Mouse (Mus musculus): ENCODE data around the gene H6pd. TPM values are rescaled to one million over a fixed set of nuclear protein-coding genes. Genes with fewer than 3 reads are reported as not detected.

The H6pd gene
- total and polyA plus RNA-seq, 3 experiments: 17.7 to 38.5 (median 25.1) TPM

- TF ChIP-seq MAZ (IDR thresholded peaks at IDR 0.05; ENCODE audit: low read depth, low read length) (no peak; the same call in 1 of the 2 replicates), PAX5 (IDR thresholded peaks at IDR 0.05; ENCODE audit: low read length) (no peak), CTCF (conservative IDR thresholded peaks at IDR 0.05 in 1 of 2, IDR thresholded peaks at IDR 0.05 in 1 of 2; ENCODE audit: low read depth in 2 of 2, low read length in 2 of 2) (no peak), MEF2A (IDR thresholded peaks at IDR 0.05; ENCODE audit: borderline replicate concordance, low read depth, low read length) (no peak; the same call in 1 of the 2 replicates), CHD2 (IDR thresholded peaks at IDR 0.05; ENCODE audit: low read length) (peak; percentile 55; the same call in 1 of the 2 replicates), JUND (conservative IDR thresholded peaks at IDR 0.05; ENCODE audit: low read depth, low read length) (peak; percentile 51; the same call in 1 of the 2 replicates), TCF12 (IDR thresholded peaks at IDR 0.05; ENCODE audit: low read depth, low read length) (peak; percentile 87), E2F4 (IDR thresholded peaks at IDR 0.05; ENCODE audit: insufficient replicate concordance, low read depth, low read length) (no peak), UBTF (IDR thresholded peaks at IDR 0.05; ENCODE audit: low read depth, low read length) (no peak), SIN3A (IDR thresholded peaks at IDR 0.05; ENCODE audit: low read length) (peak; percentile 60), MAX (IDR thresholded peaks at IDR 0.05; ENCODE audit: low read length) (peak; percentile 52)
These were observed 19.8 kb downstream of the H6pd start (continued) for GRCm38 (mm10) chr4:149988931-149989556.

- Histone ChIP-seq H3K36me3 (replicated peaks in 1 of 2; ENCODE audit: control insufficient read depth in 1 of 2, insufficient read depth in 1 of 2, low read length in 1 of 2) (peaks cover 38 to 69% of the 10 kb centered on the region in 2 experiments), H3K4me1 (ENCODE audit: control insufficient read depth in 1 of 2, insufficient read depth in 2 of 2) (peaks cover 20 to 64% of the 10 kb centered on the region in 2 experiments), H3K79me2 (replicated peaks; ENCODE audit: control insufficient read depth, extremely low read depth, insufficient read depth, poor library complexity, severe bottlenecking) (no peaks in the 10 kb centered on the region; the same call in 1 of the 2 replicates), H3K9ac (ENCODE audit: insufficient read depth, low read depth) (0 out of 2 replicates have a peak overlapping the region, but pooled peaks have one; percentile 39), H3K27ac (ENCODE audit: insufficient read depth, low read depth) (no peak overlapping the region), H3K27me3 (replicated peaks) (no peaks in the 10 kb centered on the region), H3K4me2 (ENCODE audit: insufficient read depth, low read depth, poor library complexity, severe bottlenecking) (peak overlapping the region; percentile 74), H3K4me3 (replicated peaks in 1 of 3; ENCODE audit: low read depth in 2 of 3, low read length in 2 of 3, poor library complexity in 1 of 3) (no peak overlapping the region), H3K9me3 (replicated peaks; ENCODE audit: low read length) (no peaks in the 10 kb centered on the region)
- no peak for DNase-seq (ENCODE audit: extremely low read depth)
- TF ChIP-seq ELF1 (IDR thresholded peaks at IDR 0.05; ENCODE audit: low read depth, low read length) (peak; percentile 26; the same call in 1 of the 2 replicates), MEF2A (IDR thresholded peaks at IDR 0.05; ENCODE audit: borderline replicate concordance, low read depth, low read length) (peak; percentile 45; the same call in 1 of the 2 replicates), TCF12 (IDR thresholded peaks at IDR 0.05; ENCODE audit: low read depth, low read length) (no peak), ZNF384 (IDR thresholded peaks at IDR 0.05; ENCODE audit: low read depth, low read length) (no peak), CHD2 (IDR thresholded peaks at IDR 0.05; ENCODE audit: low read length) (0 out of 2 replicates have a peak, but pooled peaks have one; percentile 21), MAFK (IDR thresholded peaks at IDR 0.05; ENCODE audit: insufficient replicate concordance, low read length) (peak; percentile 12; the same call in 1 of the 2 replicates)
- in situ Hi-C loops (cut with MboI; ENCODE audit: low pct_ligation_motif_present, low pct_unique_long_range_greater_than_20kb, low sequenced_read_pairs): no loop called here
- dilution Hi-C loops (cut with MboI; ENCODE audit: extremely low pct_ligation_motif_present, extremely low pct_unique_long_range_greater_than_20kb, low sequenced_read_pairs): no loop called here
These were observed 20.5 kb downstream of the H6pd start for GRCm38 (mm10) chr4:149988301-149988700.

- H3K27ac ChIP-seq (ENCODE audit: insufficient read depth, low read depth): no peak overlapping the region
- in situ Hi-C loops (cut with MboI; ENCODE audit: low pct_ligation_motif_present, low pct_unique_long_range_greater_than_20kb, low sequenced_read_pairs): no loop called here
- no peak overlapping the region for H3K4me2 ChIP-seq (ENCODE audit: insufficient read depth, low read depth, poor library complexity, severe bottlenecking)
- H3K36me3 ChIP-seq (replicated peaks in 1 of 2; ENCODE audit: control insufficient read depth in 1 of 2, insufficient read depth in 1 of 2, low read length in 1 of 2): peaks cover 48 to 69% of the 10 kb centered on the region in 2 experiments
- peaks cover 20 to 49% of the 10 kb centered on the region in 2 experiments for H3K4me1 ChIP-seq (ENCODE audit: control insufficient read depth in 1 of 2, insufficient read depth in 2 of 2)
- no peak for TF ChIP-seq CHD1 (IDR thresholded peaks at IDR 0.05; ENCODE audit: low read depth, low read length)
- TF ChIP-seq JUN (IDR thresholded peaks at IDR 0.05; ENCODE audit: insufficient read depth, low read depth, low read length): no peak
- no peaks in the 10 kb centered on the region for H3K27me3 ChIP-seq (replicated peaks)
- no peak overlapping the region for H3K4me3 ChIP-seq (replicated peaks in 1 of 3; ENCODE audit: low read depth in 2 of 3, low read length in 2 of 3, poor library complexity in 1 of 3)
- H3K9ac ChIP-seq (ENCODE audit: insufficient read depth, low read depth): no peak overlapping the region
- no peaks in the 10 kb centered on the region for H3K9me3 ChIP-seq (replicated peaks; ENCODE audit: low read length)
- dilution Hi-C loops (cut with MboI; ENCODE audit: extremely low pct_ligation_motif_present, extremely low pct_unique_long_range_greater_than_20kb, low sequenced_read_pairs): no loop called here
- H3K79me2 ChIP-seq (replicated peaks; ENCODE audit: control insufficient read depth, extremely low read depth, insufficient read depth, poor library complexity, severe bottlenecking): no peaks in the 10 kb centered on the region; the same call in 1 of the 2 replicates
- no peak for DNase-seq (ENCODE audit: extremely low read depth)
These were observed 22.0 kb downstream of the H6pd start for GRCm38 (mm10) chr4:149986671-149987417.

Measured in CH12.LX (cell line).